Mouse (Mus musculus): ENCODE data around the gene Agtpbp1. TPM values are rescaled to one million over a fixed set of nuclear protein-coding genes. Genes with fewer than 3 reads are reported as not detected.
A peak's percentile ranks its signal among the peaks of the same experiment; 100 is the strongest.

Gene Agtpbp1
- 1.7 and 2.9 TPM in 2 replicates for polyA plus RNA-seq (2012; rRNA removed)

- no peaks in the 10 kb centered on the region for H3K27me3 ChIP-seq (ENCODE audit: control insufficient read depth, insufficient read depth, low read length)
Observed at GRCm38 (mm10) chr13:59584947-59585647, at the start of gene Agtpbp1, which contains the start of gene Naa35. Gene Agtpbp1 (minus strand): TSS chr13:59585227. Gene Naa35 (plus strand): TSS chr13:59585259.

GRCm38 (mm10) chr13:59634637-59635036 lies 49.6 kb upstream of the Agtpbp1 start:
- no peak overlapping the region for H3K4me3 ChIP-seq (ENCODE audit: low read depth, low read length)
- peaks cover 75% of the 10 kb centered on the region for H3K36me3 ChIP-seq (ENCODE audit: control insufficient read depth, insufficient read depth, low read length)
- no peaks in the 10 kb centered on the region for H3K27me3 ChIP-seq (ENCODE audit: control insufficient read depth, insufficient read depth, low read length)
- H3K4me1 ChIP-seq (ENCODE audit: control insufficient read depth, insufficient read depth, insufficient read length, low read length) = no peaks in the 10 kb centered on the region
- TF ChIP-seq CTCF (IDR thresholded peaks at IDR 0.05; ENCODE audit: extremely low read depth, insufficient read length, insufficient replicate concordance, low read depth, low read length) (peak; percentile 34; the same call in 1 of the 2 replicates), POLR2A (IDR thresholded peaks at IDR 0.05; ENCODE audit: low read depth, low read length) (no peak)
- no peak overlapping the region for H3K27ac ChIP-seq (ENCODE audit: insufficient read depth, low read depth, low read length)
- WGBS = 57% methylated on average over 5 of the region's 5 CpGs

More at GRCm38 (mm10) chr13:59584947-59585647, at the start of gene Agtpbp1, which contains the start of gene Naa35:
- WGBS = under 1% methylated on average over 83 of the region's 83 CpGs
- Histone ChIP-seq H3K4me1 (ENCODE audit: control insufficient read depth, insufficient read depth, insufficient read length, low read length) (peaks cover 4% of the 10 kb centered on the region; the same call in 1 of the 2 replicates), H3K4me3 (ENCODE audit: low read depth, low read length) (peak within 1 kb of the TSS; percentile 99), H3K27ac (ENCODE audit: insufficient read depth, low read depth, low read length) (peak within 1 kb of the TSS; percentile 61), H3K36me3 (ENCODE audit: control insufficient read depth, insufficient read depth, low read length) (peaks cover 6% of the 10 kb centered on the region)
- TF ChIP-seq POLR2A (IDR thresholded peaks at IDR 0.05; ENCODE audit: low read depth, low read length) (peak; percentile 65; the same call in 1 of the 2 replicates), CTCF (IDR thresholded peaks at IDR 0.05; ENCODE audit: extremely low read depth, insufficient read length, insufficient replicate concordance, low read depth, low read length) (no peak)

- 88% methylated on average over 7 of the region's 7 CpGs for WGBS
- H3K4me1 ChIP-seq (ENCODE audit: control insufficient read depth, insufficient read depth, insufficient read length, low read length) = no peaks in the 10 kb centered on the region
- H3K4me3 ChIP-seq (ENCODE audit: low read depth, low read length) = no peak overlapping the region
- H3K27ac ChIP-seq (ENCODE audit: insufficient read depth, low read depth, low read length) = no peak overlapping the region
- TF ChIP-seq POLR2A (IDR thresholded peaks at IDR 0.05; ENCODE audit: low read depth, low read length) (no peak), CTCF (IDR thresholded peaks at IDR 0.05; ENCODE audit: extremely low read depth, insufficient read length, insufficient replicate concordance, low read depth, low read length) (no peak)
- no peaks in the 10 kb centered on the region for H3K27me3 ChIP-seq (ENCODE audit: control insufficient read depth, insufficient read depth, low read length)
- H3K36me3 ChIP-seq (ENCODE audit: control insufficient read depth, insufficient read depth, low read length) = peaks cover 57% of the 10 kb centered on the region
Observed at GRCm38 (mm10) chr13:59626739-59627138, 41.7 kb upstream of the Agtpbp1 start.

- Histone ChIP-seq H3K4me3 (ENCODE audit: low read depth, low read length) (no peak overlapping the region), H3K27me3 (ENCODE audit: control insufficient read depth, insufficient read depth, low read length) (no peaks in the 10 kb centered on the region), H3K27ac (ENCODE audit: insufficient read depth, low read depth, low read length) (no peak overlapping the region), H3K36me3 (ENCODE audit: control insufficient read depth, insufficient read depth, low read length) (peaks cover 56% of the 10 kb centered on the region), H3K4me1 (ENCODE audit: control insufficient read depth, insufficient read depth, insufficient read length, low read length) (no peaks in the 10 kb centered on the region)
- 82% methylated on average over 5 of the region's 5 CpGs for WGBS
- TF ChIP-seq POLR2A (IDR thresholded peaks at IDR 0.05; ENCODE audit: low read depth, low read length) (no peak), CTCF (IDR thresholded peaks at IDR 0.05; ENCODE audit: extremely low read depth, insufficient read length, insufficient replicate concordance, low read depth, low read length) (no peak)
Observed at GRCm38 (mm10) chr13:59624903-59625302, 39.9 kb upstream of the Agtpbp1 start.

GRCm38 (mm10) chr13:59624389-59624788 lies 39.4 kb upstream of the Agtpbp1 start:
- Histone ChIP-seq H3K27me3 (ENCODE audit: control insufficient read depth, insufficient read depth, low read length) (no peaks in the 10 kb centered on the region), H3K36me3 (ENCODE audit: control insufficient read depth, insufficient read depth, low read length) (peaks cover 56% of the 10 kb centered on the region), H3K4me1 (ENCODE audit: control insufficient read depth, insufficient read depth, insufficient read length, low read length) (no peaks in the 10 kb centered on the region), H3K27ac (ENCODE audit: insufficient read depth, low read depth, low read length) (no peak overlapping the region), H3K4me3 (ENCODE audit: low read depth, low read length) (no peak overlapping the region)
- 77% methylated on average over 3 of the region's 3 CpGs for WGBS
- TF ChIP-seq CTCF (IDR thresholded peaks at IDR 0.05; ENCODE audit: extremely low read depth, insufficient read length, insufficient replicate concordance, low read depth, low read length) = no peak
- no peak for TF ChIP-seq POLR2A (IDR thresholded peaks at IDR 0.05; ENCODE audit: low read depth, low read length)

- Histone ChIP-seq H3K27me3 (ENCODE audit: control insufficient read depth, insufficient read depth, low read length) (no peaks in the 10 kb centered on the region), H3K36me3 (ENCODE audit: control insufficient read depth, insufficient read depth, low read length) (peaks cover 58% of the 10 kb centered on the region), H3K27ac (ENCODE audit: insufficient read depth, low read depth, low read length) (no peak overlapping the region), H3K4me1 (ENCODE audit: control insufficient read depth, insufficient read depth, insufficient read length, low read length) (no peaks in the 10 kb centered on the region), H3K4me3 (ENCODE audit: low read depth, low read length) (no peak overlapping the region)
- no peak for TF ChIP-seq CTCF (IDR thresholded peaks at IDR 0.05; ENCODE audit: extremely low read depth, insufficient read length, insufficient replicate concordance, low read depth, low read length)
- TF ChIP-seq POLR2A (IDR thresholded peaks at IDR 0.05; ENCODE audit: low read depth, low read length) = no peak
- 88% methylated on average over 7 of the region's 7 CpGs for WGBS
Observed at GRCm38 (mm10) chr13:59621643-59622489, 36.8 kb upstream of the Agtpbp1 start.

- no peaks in the 10 kb centered on the region for H3K4me1 ChIP-seq (ENCODE audit: control insufficient read depth, insufficient read depth, insufficient read length, low read length)
- peaks cover 60% of the 10 kb centered on the region for H3K36me3 ChIP-seq (ENCODE audit: control insufficient read depth, insufficient read depth, low read length)
- WGBS = 91% methylated on average over 6 of the region's 6 CpGs
- H3K4me3 ChIP-seq (ENCODE audit: low read depth, low read length) = no peak overlapping the region
- no peak overlapping the region for H3K27ac ChIP-seq (ENCODE audit: insufficient read depth, low read depth, low read length)
- no peaks in the 10 kb centered on the region for H3K27me3 ChIP-seq (ENCODE audit: control insufficient read depth, insufficient read depth, low read length)
- TF ChIP-seq POLR2A (IDR thresholded peaks at IDR 0.05; ENCODE audit: low read depth, low read length) (no peak), CTCF (IDR thresholded peaks at IDR 0.05; ENCODE audit: extremely low read depth, insufficient read length, insufficient replicate concordance, low read depth, low read length) (no peak)
Observed at GRCm38 (mm10) chr13:59618463-59618862, 33.4 kb upstream of the Agtpbp1 start.
